Mouse (Mus musculus) hindbrain, embryonic 10.5 days (tissue): ENCODE data around the gene Acss1. TPM values are rescaled to one million over a fixed set of nuclear protein-coding genes. Genes with fewer than 3 reads are reported as not detected.
A peak's percentile ranks its signal among the peaks of the same experiment; 100 is the strongest.

Source experiments
- DNase-seq: peaks from one replicate; pipeline ENCODE4 v3.0.0-alpha.2; 2017; ENCODE audit warnings: low spot score
- H3K27ac ChIP-seq: fragments of 300-500 bp; sonication (generic); 2 replicates; pipeline ENCODE4 v1.5.1; 2016; ENCODE audit warnings: mild to moderate bottlenecking, moderate library complexity
- H3K27me3 ChIP-seq: fragments of 300-500 bp; sonication (generic); 2 replicates; pipeline ENCODE4 v1.6.1; 2016; ENCODE audit warnings: mild to moderate bottlenecking; ENCODE audit not compliant: poor library complexity, insufficient read depth, severe bottlenecking
- H3K36me3 ChIP-seq: fragments of 300-500 bp; sonication (generic); 2 replicates; pipeline ENCODE4 v1.6.1; 2016; ENCODE audit warnings: mild to moderate bottlenecking, moderate library complexity
- H3K4me1 ChIP-seq: fragments of 300-500 bp; sonication (generic); replicated peaks from 2 replicates; pipeline ENCODE4 v1.6.1; 2016; ENCODE audit warnings: mild to moderate bottlenecking
- H3K4me3 ChIP-seq: fragments of 300-500 bp; sonication (generic); 2 replicates; pipeline ENCODE4 v1.5.1; 2016; ENCODE audit warnings: mild to moderate bottlenecking, moderate library complexity
- H3K9me3 ChIP-seq: fragments of 300-500 bp; sonication (generic); 2 replicates; pipeline ENCODE4 v1.6.1; 2016; ENCODE audit warnings: mild to moderate bottlenecking, moderate library complexity
- WGBS: fragments of 180-500 bp; shearing (Covaris S2); methylation state at CpG from one replicate; pipeline ENCODE4 v1.1.7; 2016; 5-methylcytosine and 5-hydroxymethylcytosine counted together
- polyA plus RNA-seq: library from polyadenylated mRNA; unstranded; fragments of >200 nt; fragmentation: Nextera tagmentation; extraction: Ambion mirVana; gene quantifications from 2 replicates; pipeline ENCODE4 v1.2.1, GENCODE M21; 2016

The Acss1 gene
- polyA plus RNA-seq, 1 experiment from 2014 or later = 34.1 TPM

DNA sequence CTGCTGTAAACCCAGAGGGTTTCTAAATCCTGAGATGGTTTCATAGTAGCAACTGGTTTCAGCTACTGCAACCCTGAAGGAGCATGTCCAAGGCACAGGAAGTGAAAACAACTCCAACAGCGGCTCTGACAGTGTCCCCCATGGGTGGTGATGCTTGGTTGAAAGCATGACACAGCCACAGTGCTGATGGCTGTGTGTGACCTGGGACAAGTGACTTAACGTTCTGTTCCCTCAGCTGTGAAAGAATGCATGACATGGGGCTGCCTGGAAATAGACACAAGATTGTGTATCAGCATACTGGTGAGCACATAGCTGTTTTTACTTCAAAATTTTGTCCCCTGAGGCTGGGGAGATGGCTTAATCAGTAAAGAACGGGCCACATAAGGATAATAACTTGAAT lies 46.6 kb downstream of the Acss1 start:
- DNase-seq = no peak
- H3K27ac ChIP-seq = no peak overlapping the region
- H3K4me1 ChIP-seq = no peaks in the 10 kb centered on the region
- no peak overlapping the region for H3K4me3 ChIP-seq
- H3K36me3 ChIP-seq = peaks cover 52% of the 10 kb centered on the region
- no peaks in the 10 kb centered on the region for H3K27me3 ChIP-seq
- 83% methylated on average over 3 of the region's 3 CpGs for WGBS
- H3K9me3 ChIP-seq = no peaks in the 10 kb centered on the region

GRCm38 (mm10) chr2:150610097-150610496 lies 58.2 kb downstream of the Acss1 start:
- Histone ChIP-seq H3K9me3 (no peaks in the 10 kb centered on the region), H3K36me3 (no peaks in the 10 kb centered on the region), H3K4me3 (no peak overlapping the region), H3K27me3 (no peaks in the 10 kb centered on the region), H3K27ac (no peak overlapping the region), H3K4me1 (peaks cover 12% of the 10 kb centered on the region)
- WGBS = 76% methylated on average over 3 of the region's 3 CpGs
- DNase-seq = no peak

DNA sequence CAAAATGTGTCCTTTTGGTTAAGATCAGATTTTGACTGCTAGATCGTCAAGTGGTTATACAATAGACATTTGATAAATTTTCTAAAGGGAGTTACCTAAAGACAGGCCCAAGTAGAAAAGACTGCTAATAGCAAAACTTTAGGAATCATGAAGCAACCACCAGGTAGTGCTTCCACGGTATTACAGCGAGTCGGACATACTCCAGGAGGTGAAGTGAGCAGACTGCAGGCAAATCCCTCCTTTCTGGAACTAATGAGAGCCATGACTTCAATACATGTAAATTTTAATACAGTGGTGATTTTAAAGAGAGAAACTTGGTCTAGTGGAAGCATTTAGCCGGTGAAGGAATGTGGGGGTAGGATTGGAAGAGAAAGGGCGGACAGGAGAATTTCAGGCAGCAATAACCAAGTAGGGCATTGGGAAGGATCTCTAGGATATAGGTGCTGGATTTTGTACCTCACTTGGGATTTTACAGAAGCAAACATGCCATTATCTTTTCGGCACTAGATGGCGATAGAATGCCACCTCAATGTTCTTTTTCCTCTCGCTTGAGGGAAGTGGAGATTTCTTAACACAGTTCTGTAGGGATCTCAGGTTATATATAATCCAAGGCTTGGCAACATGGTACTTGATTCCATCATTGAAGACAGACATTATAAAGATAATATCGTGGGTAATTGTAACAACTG lies 59.3 kb downstream of the Acss1 start:
- WGBS = 2% methylated on average over 10 of the region's 10 CpGs
- Histone ChIP-seq H3K9me3 (no peaks in the 10 kb centered on the region), H3K27ac (peak overlapping the region; percentile 81), H3K4me3 (peak overlapping the region; percentile 77), H3K27me3 (no peaks in the 10 kb centered on the region), H3K36me3 (no peaks in the 10 kb centered on the region), H3K4me1 (peaks cover 12% of the 10 kb centered on the region)
- DNase-seq = peak; percentile 62

GRCm38 (mm10) chr2:150608087-150608799 lies 60.1 kb downstream of the Acss1 start, which contains the start of gene Apmap:
TSS of gene Apmap (minus strand) at chr2:150608567.
- H3K36me3 ChIP-seq = no peaks in the 10 kb centered on the region
- peak within 1 kb of the TSS; percentile 77 for H3K4me3 ChIP-seq
- peak; percentile 96 for DNase-seq
- H3K9me3 ChIP-seq = no peaks in the 10 kb centered on the region
- peak within 1 kb of the TSS; percentile 81 for H3K27ac ChIP-seq
- H3K4me1 ChIP-seq = peaks cover 12% of the 10 kb centered on the region
- no peaks in the 10 kb centered on the region for H3K27me3 ChIP-seq
- WGBS = under 1% methylated on average over 42 of the region's 42 CpGs

GRCm38 (mm10) chr2:150607086-150607485 lies 61.2 kb downstream of the Acss1 start:
- Histone ChIP-seq H3K9me3 (no peaks in the 10 kb centered on the region), H3K4me1 (peaks cover 12% of the 10 kb centered on the region), H3K4me3 (peak overlapping the region; percentile 77; the same call in 1 of the 2 replicates), H3K27me3 (no peaks in the 10 kb centered on the region), H3K27ac (no peak overlapping the region), H3K36me3 (no peaks in the 10 kb centered on the region)
- DNase-seq = no peak
- 82% methylated on average over 1 of the region's 1 CpGs for WGBS

DNA sequence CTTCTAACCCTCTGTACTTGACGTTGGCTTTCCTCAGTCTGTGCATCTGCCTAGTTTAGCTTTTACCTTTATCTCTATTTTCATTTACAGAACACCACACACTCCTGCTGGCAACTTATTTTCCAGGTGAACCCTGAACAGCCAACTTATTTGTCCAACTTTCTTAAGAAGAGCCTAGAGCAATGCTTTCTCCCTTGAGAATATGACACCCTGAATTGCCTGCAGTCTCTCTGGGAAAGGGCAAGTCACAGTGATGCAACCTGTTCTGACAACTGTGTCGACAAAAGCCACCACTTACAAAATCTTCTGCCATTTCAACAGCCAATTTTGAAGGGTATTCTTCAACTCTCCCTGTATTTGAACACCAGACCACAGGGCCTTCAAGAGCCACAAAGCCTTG lies 63.5 kb downstream of the Acss1 start:
- Histone ChIP-seq H3K4me3 (no peak overlapping the region), H3K27me3 (no peaks in the 10 kb centered on the region), H3K36me3 (no peaks in the 10 kb centered on the region), H3K9me3 (no peaks in the 10 kb centered on the region), H3K4me1 (peaks cover 12% of the 10 kb centered on the region), H3K27ac (no peak overlapping the region)
- DNase-seq = no peak
- WGBS = 87% methylated on average over 2 of the region's 2 CpGs

DNA sequence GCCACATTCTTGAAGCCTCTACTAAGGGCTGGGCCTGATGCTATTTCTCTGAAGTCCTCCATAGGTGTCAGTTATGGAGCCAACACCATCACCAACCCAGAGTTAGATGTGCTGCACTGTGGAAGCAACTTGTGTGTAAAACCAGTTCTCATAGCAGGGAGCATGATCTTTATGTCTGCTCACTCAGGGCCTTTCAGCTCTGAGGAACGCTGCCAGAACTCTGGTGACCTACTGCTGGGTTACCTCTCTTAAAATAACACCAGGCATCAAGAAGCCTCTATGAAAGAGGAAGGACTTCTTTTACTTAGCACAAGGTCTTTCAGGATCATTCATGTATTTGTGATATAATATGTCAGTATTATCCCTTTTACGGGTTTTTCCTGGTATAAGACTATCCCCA lies 66.1 kb downstream of the Acss1 start:
- Histone ChIP-seq H3K4me3 (no peak overlapping the region), H3K4me1 (peaks cover 2% of the 10 kb centered on the region), H3K27ac (no peak overlapping the region), H3K27me3 (no peaks in the 10 kb centered on the region), H3K9me3 (no peaks in the 10 kb centered on the region), H3K36me3 (0 out of 2 replicates have a peak, but pooled peaks cover 7% of the 10 kb centered on the region)
- no peak for DNase-seq
- 91% methylated on average over 2 of the region's 2 CpGs for WGBS

GRCm38 (mm10) chr2:150600263-150600662 lies 68.0 kb downstream of the Acss1 start:
- H3K27me3 ChIP-seq = no peaks in the 10 kb centered on the region
- DNase-seq = no peak
- no peak overlapping the region for H3K4me3 ChIP-seq
- no peak overlapping the region for H3K27ac ChIP-seq
- no peaks in the 10 kb centered on the region for H3K4me1 ChIP-seq
- H3K36me3 ChIP-seq = 0 out of 2 replicates have a peak, but pooled peaks cover 10% of the 10 kb centered on the region
- 97% methylated on average over 2 of the region's 2 CpGs for WGBS
- no peaks in the 10 kb centered on the region for H3K9me3 ChIP-seq

DNA sequence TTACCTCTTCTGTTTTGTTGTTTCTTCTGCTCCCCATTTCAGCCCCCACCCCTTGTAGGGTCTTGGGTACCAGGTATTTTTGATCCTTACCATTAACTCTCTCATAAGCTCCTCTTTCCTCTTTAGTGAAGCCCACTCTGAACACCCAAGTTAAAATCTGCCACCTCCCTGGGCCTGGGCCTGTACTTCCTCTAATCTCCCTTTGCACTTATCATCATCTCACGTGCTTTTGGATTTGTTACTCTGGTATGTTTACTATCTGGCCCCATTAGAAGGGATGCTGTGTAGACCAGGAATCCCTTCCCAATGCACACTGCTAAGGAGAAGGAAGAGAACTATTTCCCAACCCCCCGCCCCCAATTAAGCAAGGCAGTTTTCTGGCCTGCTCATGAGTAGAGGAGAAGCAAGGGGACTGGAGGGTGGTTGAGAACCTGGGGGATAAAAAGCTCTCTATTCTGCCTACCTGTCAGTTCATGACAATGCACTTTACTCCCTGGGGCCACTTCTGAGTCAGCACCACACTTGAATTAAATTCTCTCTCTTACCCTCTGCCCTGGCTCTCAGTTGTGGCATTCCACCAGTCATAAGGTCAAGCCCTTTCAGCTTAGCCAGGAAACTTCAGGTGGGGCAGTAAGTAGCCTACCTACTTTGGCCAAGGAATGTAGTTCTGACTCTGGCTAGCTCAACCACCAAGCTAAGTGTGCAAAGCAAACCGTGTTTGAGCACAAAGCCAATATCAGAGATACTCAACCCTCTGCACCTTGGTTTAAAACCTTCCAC lies 72.7 kb downstream of the Acss1 start:
- no peak overlapping the region for H3K27ac ChIP-seq
- peaks cover 33% of the 10 kb centered on the region for H3K36me3 ChIP-seq
- DNase-seq = no peak
- H3K4me1 ChIP-seq = no peaks in the 10 kb centered on the region
- H3K4me3 ChIP-seq = no peak overlapping the region
- H3K27me3 ChIP-seq = no peaks in the 10 kb centered on the region
- H3K9me3 ChIP-seq = no peaks in the 10 kb centered on the region
- 81% methylated on average over 3 of the region's 3 CpGs for WGBS

DNA sequence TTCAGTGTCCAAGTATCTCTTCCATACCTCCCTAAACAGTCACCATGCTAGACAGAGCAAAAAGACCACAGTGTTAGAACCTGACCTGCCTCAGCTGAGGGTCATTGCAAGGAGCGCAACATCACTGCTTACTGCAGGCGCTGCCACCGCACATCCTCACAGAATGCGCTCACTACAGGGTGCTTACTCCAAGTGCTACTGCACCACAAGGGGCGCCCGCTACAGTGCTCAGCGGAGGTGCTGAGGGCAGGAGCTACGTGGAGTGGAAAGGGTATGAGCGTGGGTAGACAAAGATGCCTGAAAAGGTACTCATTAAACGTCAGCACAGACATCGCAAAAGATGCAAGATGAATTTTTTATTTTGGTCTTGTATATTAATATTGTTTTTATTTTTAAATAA lies 79.2 kb downstream of the Acss1 start:
- DNase-seq = no peak
- no peaks in the 10 kb centered on the region for H3K4me1 ChIP-seq
- 75% methylated on average over 11 of the region's 11 CpGs for WGBS
- H3K27ac ChIP-seq = no peak overlapping the region
- H3K36me3 ChIP-seq = peaks cover 77% of the 10 kb centered on the region
- no peaks in the 10 kb centered on the region for H3K27me3 ChIP-seq
- no peaks in the 10 kb centered on the region for H3K9me3 ChIP-seq
- no peak overlapping the region for H3K4me3 ChIP-seq

DNA sequence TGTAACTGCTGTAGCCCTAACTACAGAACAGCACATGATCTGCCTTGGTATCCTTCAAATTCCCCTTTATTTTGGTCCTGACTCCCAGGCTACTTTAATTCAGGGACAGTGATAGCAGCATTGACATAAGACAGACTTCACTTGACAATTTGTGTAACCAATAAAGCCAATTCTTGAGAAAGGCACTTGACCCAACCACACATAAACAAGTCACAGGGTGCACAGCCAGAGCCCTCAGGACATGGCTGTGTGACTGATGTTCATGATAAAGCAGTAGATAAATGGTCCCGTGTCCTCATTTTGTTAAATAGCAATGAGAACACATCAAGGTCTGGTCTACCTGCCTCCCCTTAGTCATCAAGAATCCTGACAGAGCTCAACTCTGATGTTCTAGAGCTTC lies 88.7 kb downstream of the Acss1 start:
- 80% methylated on average over 1 of the region's 1 CpGs for WGBS
- Histone ChIP-seq H3K36me3 (peaks cover 20% of the 10 kb centered on the region), H3K27ac (no peak overlapping the region), H3K9me3 (no peaks in the 10 kb centered on the region), H3K4me3 (no peak overlapping the region), H3K4me1 (no peaks in the 10 kb centered on the region), H3K27me3 (no peaks in the 10 kb centered on the region)
- no peak for DNase-seq

DNA sequence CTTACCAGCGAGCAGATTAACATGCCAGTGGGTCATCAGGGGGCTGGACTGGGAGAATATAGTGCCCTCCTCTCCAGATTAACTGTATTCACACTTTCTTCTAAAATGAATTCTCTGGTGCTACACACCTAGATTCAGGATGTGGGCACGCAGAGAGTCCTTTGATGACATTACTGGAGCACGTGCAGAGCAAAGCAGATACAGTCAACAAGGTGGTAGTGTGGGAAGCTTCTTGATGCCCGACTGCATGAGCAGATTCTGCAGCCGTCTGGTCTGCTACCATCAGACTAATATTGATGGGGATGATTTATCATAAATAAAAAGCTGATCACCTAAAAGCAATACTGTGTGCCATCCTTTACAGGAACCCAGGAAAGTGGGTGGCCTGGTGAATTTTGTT lies 89.7 kb downstream of the Acss1 start:
- Histone ChIP-seq H3K4me3 (no peak overlapping the region), H3K27ac (no peak overlapping the region), H3K27me3 (no peaks in the 10 kb centered on the region), H3K4me1 (no peaks in the 10 kb centered on the region), H3K9me3 (no peaks in the 10 kb centered on the region), H3K36me3 (peaks cover 9% of the 10 kb centered on the region)
- WGBS = 86% methylated on average over 5 of the region's 5 CpGs
- DNase-seq = no peak

DNA sequence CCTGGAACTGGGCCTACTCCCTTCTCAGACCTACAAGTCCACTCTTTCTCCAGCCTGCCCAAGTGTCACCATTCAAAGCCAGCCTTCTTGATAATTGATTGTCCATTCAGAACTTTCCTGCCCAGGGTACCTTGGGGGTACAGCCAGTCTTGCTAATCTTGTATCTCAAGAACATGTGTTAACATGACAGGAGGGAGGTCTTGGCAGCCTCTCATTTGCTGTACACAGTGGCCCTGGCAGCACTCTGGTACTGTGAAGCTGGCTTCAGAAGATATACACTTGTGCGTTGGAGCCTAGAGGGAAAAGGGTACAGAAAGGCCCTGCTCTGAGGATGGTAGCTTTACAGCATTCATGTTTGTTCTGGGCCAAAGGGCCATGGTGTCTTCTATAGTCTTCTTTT lies 92.0 kb downstream of the Acss1 start:
- no peak for DNase-seq
- peaks cover 4% of the 10 kb centered on the region; the same call in 1 of the 2 replicates for H3K36me3 ChIP-seq
- no peaks in the 10 kb centered on the region for H3K27me3 ChIP-seq
- 95% methylated on average over 1 of the region's 1 CpGs for WGBS
- H3K27ac ChIP-seq = no peak overlapping the region
- H3K9me3 ChIP-seq = no peaks in the 10 kb centered on the region
- no peak overlapping the region for H3K4me3 ChIP-seq
- no peaks in the 10 kb centered on the region for H3K4me1 ChIP-seq
